Mouse (Mus musculus) neural tube, embryonic 12.5 days (tissue): ENCODE results near the gene Ankrd9. TPM values are rescaled to one million over a fixed set of nuclear protein-coding genes. Genes with fewer than 3 reads are reported as not detected.

Experiments
- ATAC-seq: fragments of 200-750 bp; cut with Nextera tagmentation; 2 replicates; pipeline ENCODE4 v1.8.0; 2017; ENCODE audit warnings: low read depth, mild to moderate bottlenecking, moderate TSS enrichment, moderate library complexity; ENCODE audit not compliant: low FRiP score
- H3K27ac ChIP-seq: fragments of 300-500 bp; sonication (generic); 2 replicates; pipeline ENCODE4 v1.5.1; 2016
- H3K27me3 ChIP-seq: fragments of 300-500 bp; sonication (generic); replicated peaks from 2 replicates; pipeline ENCODE4 v1.6.1; 2016; ENCODE audit warnings: mild to moderate bottlenecking
- H3K36me3 ChIP-seq: fragments of 300-500 bp; sonication (generic); 2 replicates; pipeline ENCODE4 v1.6.1; 2016; ENCODE audit warnings: mild to moderate bottlenecking
- H3K4me1 ChIP-seq: fragments of 300-500 bp; sonication (generic); 2 replicates; pipeline ENCODE4 v1.6.1; 2016
- H3K4me2 ChIP-seq: fragments of 300-500 bp; sonication (generic); replicated peaks from 2 replicates; pipeline ENCODE4 v1.6.1; 2016; ENCODE audit warnings: mild to moderate bottlenecking
- H3K4me3 ChIP-seq: fragments of 300-500 bp; sonication (generic); 2 replicates; pipeline ENCODE4 v1.5.1; 2016
- H3K9ac ChIP-seq: fragments of 300-500 bp; sonication (generic); 2 replicates; pipeline ENCODE4 v1.6.1; 2016; ENCODE audit warnings: mild to moderate bottlenecking
- H3K9me3 ChIP-seq: fragments of 300-500 bp; sonication (generic); 2 replicates; pipeline ENCODE4 v1.6.1; 2016; ENCODE audit warnings: mild to moderate bottlenecking
- WGBS: fragments of 180-500 bp; shearing (Covaris S2); methylation state at CpG from one replicate; pipeline ENCODE4 v1.1.7; 2016; 5-methylcytosine and 5-hydroxymethylcytosine counted together
- polyA plus RNA-seq: library from polyadenylated mRNA; unstranded; fragments of >200 nt; fragmentation: Nextera tagmentation; extraction: Ambion mirVana; gene quantifications from 2 replicates; pipeline ENCODE4 v1.2.1, GENCODE M21; 2016

Ankrd9 gene
- 9.5 and 10.5 TPM in 2 replicates for polyA plus RNA-seq

- Histone ChIP-seq H3K9ac (peak within 1 kb of the TSS; percentile 82), H3K4me3 (peak within 1 kb of the TSS; percentile 83), H3K27ac (no peak within 1 kb of the TSS; the same call in 1 of the 2 replicates), H3K27me3 (no peaks in the 10 kb centered on the region), H3K4me2 (peak within 1 kb of the TSS; percentile 93), H3K4me1 (peaks cover 11% of the 10 kb centered on the region), H3K9me3 (no peaks in the 10 kb centered on the region), H3K36me3 (peaks cover 31% of the 10 kb centered on the region)
- peak; percentile 96 for ATAC-seq
- WGBS, result under 1% methylated on average over 90 of the region's 90 CpGs
Measured at GRCm38 (mm10) chr12:110978607-110979406, at the start of gene Ankrd9. TSS of gene Ankrd9 (minus strand) at chr12:110979040.

GRCm38 (mm10) chr12:111021577-111021976, 42.7 kb upstream of the Ankrd9 start:
- no peaks in the 10 kb centered on the region for H3K9me3 ChIP-seq
- H3K4me1 ChIP-seq, result no peaks in the 10 kb centered on the region
- H3K9ac ChIP-seq, result no peak overlapping the region
- no peak overlapping the region for H3K4me3 ChIP-seq
- H3K27me3 ChIP-seq, result no peaks in the 10 kb centered on the region
- 79% methylated on average over 3 of the region's 3 CpGs for WGBS
- H3K27ac ChIP-seq, result no peak overlapping the region
- no peaks in the 10 kb centered on the region for H3K36me3 ChIP-seq
- H3K4me2 ChIP-seq, result no peak overlapping the region
- ATAC-seq, result no peak

- Histone ChIP-seq H3K36me3 (no peaks in the 10 kb centered on the region), H3K9me3 (no peaks in the 10 kb centered on the region), H3K4me3 (no peak overlapping the region), H3K27ac (no peak overlapping the region), H3K9ac (no peak overlapping the region), H3K27me3 (no peaks in the 10 kb centered on the region), H3K4me2 (no peak overlapping the region), H3K4me1 (no peaks in the 10 kb centered on the region)
- WGBS, result 21% methylated on average over 1 of the region's 1 CpGs
- ATAC-seq, result no peak
Measured at GRCm38 (mm10) chr12:111021138-111021537, 42.3 kb upstream of the Ankrd9 start.

GRCm38 (mm10) chr12:111019086-111019485, 40.2 kb upstream of the Ankrd9 start:
- H3K27ac ChIP-seq, result no peak overlapping the region
- 90% methylated on average over 2 of the region's 2 CpGs for WGBS
- H3K36me3 ChIP-seq, result no peaks in the 10 kb centered on the region
- ATAC-seq, result no peak
- H3K4me2 ChIP-seq, result no peak overlapping the region
- no peak overlapping the region for H3K4me3 ChIP-seq
- no peaks in the 10 kb centered on the region for H3K9me3 ChIP-seq
- H3K4me1 ChIP-seq, result no peaks in the 10 kb centered on the region
- no peaks in the 10 kb centered on the region for H3K27me3 ChIP-seq
- no peak overlapping the region for H3K9ac ChIP-seq

- Histone ChIP-seq H3K4me1 (no peaks in the 10 kb centered on the region), H3K9me3 (no peaks in the 10 kb centered on the region), H3K27ac (no peak overlapping the region), H3K4me3 (no peak overlapping the region), H3K9ac (no peak overlapping the region), H3K36me3 (no peaks in the 10 kb centered on the region), H3K4me2 (no peak overlapping the region), H3K27me3 (no peaks in the 10 kb centered on the region)
- ATAC-seq, result no peak
- WGBS, result 92% methylated on average over 11 of the region's 11 CpGs
Measured at GRCm38 (mm10) chr12:111018068-111018467, 39.2 kb upstream of the Ankrd9 start.

GRCm38 (mm10) chr12:111016807-111017206, 38.0 kb upstream of the Ankrd9 start:
- Histone ChIP-seq H3K4me1 (no peaks in the 10 kb centered on the region), H3K4me3 (no peak overlapping the region), H3K4me2 (no peak overlapping the region), H3K27me3 (no peaks in the 10 kb centered on the region), H3K27ac (no peak overlapping the region), H3K9ac (no peak overlapping the region), H3K9me3 (no peaks in the 10 kb centered on the region), H3K36me3 (no peaks in the 10 kb centered on the region)
- WGBS, result 88% methylated on average over 3 of the region's 3 CpGs
- ATAC-seq, result no peak

GRCm38 (mm10) chr12:111009615-111010257, 30.9 kb upstream of the Ankrd9 start:
- WGBS, result 80% methylated on average over 6 of the region's 6 CpGs
- H3K4me1 ChIP-seq, result peaks cover 17% of the 10 kb centered on the region; the same call in 1 of the 2 replicates
- H3K4me3 ChIP-seq, result no peak overlapping the region
- H3K27me3 ChIP-seq, result no peaks in the 10 kb centered on the region
- no peak overlapping the region for H3K9ac ChIP-seq
- H3K27ac ChIP-seq, result no peak overlapping the region
- no peak for ATAC-seq
- no peak overlapping the region for H3K4me2 ChIP-seq
- H3K36me3 ChIP-seq, result no peaks in the 10 kb centered on the region
- H3K9me3 ChIP-seq, result no peaks in the 10 kb centered on the region

GRCm38 (mm10) chr12:111008500-111009490, 30.0 kb upstream of the Ankrd9 start:
- peaks cover 17% of the 10 kb centered on the region; the same call in 1 of the 2 replicates for H3K4me1 ChIP-seq
- WGBS, result 71% methylated on average over 11 of the region's 11 CpGs
- no peak overlapping the region for H3K4me2 ChIP-seq
- H3K4me3 ChIP-seq, result no peak overlapping the region
- ATAC-seq, result no peak
- H3K27me3 ChIP-seq, result no peaks in the 10 kb centered on the region
- H3K36me3 ChIP-seq, result no peaks in the 10 kb centered on the region
- no peak overlapping the region for H3K9ac ChIP-seq
- no peak overlapping the region for H3K27ac ChIP-seq
- H3K9me3 ChIP-seq, result no peaks in the 10 kb centered on the region

- 79% methylated on average over 14 of the region's 14 CpGs for WGBS
- Histone ChIP-seq H3K9ac (no peak overlapping the region), H3K4me1 (peaks cover 17% of the 10 kb centered on the region; the same call in 1 of the 2 replicates), H3K9me3 (no peaks in the 10 kb centered on the region), H3K4me2 (no peak overlapping the region), H3K4me3 (no peak overlapping the region), H3K27me3 (no peaks in the 10 kb centered on the region), H3K36me3 (no peaks in the 10 kb centered on the region), H3K27ac (no peak overlapping the region)
- ATAC-seq, result no peak
Measured at GRCm38 (mm10) chr12:111007134-111008103, 28.6 kb upstream of the Ankrd9 start.

GRCm38 (mm10) chr12:111006339-111006738, 27.5 kb upstream of the Ankrd9 start:
- H3K4me2 ChIP-seq, result no peak overlapping the region
- no peak overlapping the region for H3K4me3 ChIP-seq
- no peaks in the 10 kb centered on the region for H3K36me3 ChIP-seq
- H3K9me3 ChIP-seq, result no peaks in the 10 kb centered on the region
- no peak overlapping the region for H3K27ac ChIP-seq
- H3K27me3 ChIP-seq, result no peaks in the 10 kb centered on the region
- no peak for ATAC-seq
- no peak overlapping the region for H3K9ac ChIP-seq
- 71% methylated on average over 5 of the region's 5 CpGs for WGBS
- peaks cover 17% of the 10 kb centered on the region; the same call in 1 of the 2 replicates for H3K4me1 ChIP-seq

- Histone ChIP-seq H3K4me1 (peaks cover 17% of the 10 kb centered on the region; the same call in 1 of the 2 replicates), H3K4me2 (no peak overlapping the region), H3K9me3 (no peaks in the 10 kb centered on the region), H3K27ac (no peak overlapping the region), H3K4me3 (no peak overlapping the region), H3K27me3 (no peaks in the 10 kb centered on the region), H3K36me3 (no peaks in the 10 kb centered on the region), H3K9ac (no peak overlapping the region)
- 71% methylated on average over 6 of the region's 6 CpGs for WGBS
- ATAC-seq, result no peak
Measured at GRCm38 (mm10) chr12:111005803-111006202, 27.0 kb upstream of the Ankrd9 start.
